Mouse (Mus musculus): ENCODE data around the gene Lfng. TPM values are rescaled to one million over a fixed set of nuclear protein-coding genes. Genes with fewer than 3 reads are reported as not detected.
A peak's percentile ranks its signal among the peaks of the same experiment; 100 is the strongest.

The Lfng gene
- total and polyA plus RNA-seq, 2 experiments = 5.5 to 9.5 TPM

GRCm38 (mm10) chr5:140648519-140649100 is 41.5 kb downstream of the Lfng start, which contains the start of gene Ttyh3:
Gene Ttyh3, minus strand, starts transcription at chr5:140649031.
- peak within 1 kb of the TSS; percentile 81 for H3K4me3 ChIP-seq (ENCODE audit: insufficient read depth, low read depth, low read length)
- H3K4me1 ChIP-seq (ENCODE audit: control insufficient read depth, insufficient read depth, low read length) = peaks cover 10% of the 10 kb centered on the region
- DNase-seq (ENCODE audit: extremely low read depth, low read depth, low spot score) = no peak
- peak within 1 kb of the TSS; percentile 95 for H3K9ac ChIP-seq (ENCODE audit: low read depth, low read length)
- 1% methylated on average over 46 of the region's 62 CpGs for WGBS
- no peaks in the 10 kb centered on the region for H3K79me2 ChIP-seq (ENCODE audit: control insufficient read depth, insufficient read depth, low read length)
- H3K27me3 ChIP-seq (ENCODE audit: control insufficient read depth, insufficient read depth, low read length) = no peaks in the 10 kb centered on the region
- no peak within 1 kb of the TSS for H3K27ac ChIP-seq (replicated peaks; ENCODE audit: insufficient read depth, low read depth, low read length)
- TF ChIP-seq POLR2A (IDR thresholded peaks at IDR 0.05; ENCODE audit: extremely low read depth, insufficient read depth, low read length) (0 out of 2 replicates have a peak, but pooled peaks have one; percentile 7), CTCF (IDR thresholded peaks at IDR 0.05; ENCODE audit: low read depth, low read length) (no peak)
- H3K36me3 ChIP-seq (ENCODE audit: control insufficient read depth, insufficient read depth, low read length) = no peaks in the 10 kb centered on the region

GRCm38 (mm10) chr5:140649101-140649667 is 42.1 kb downstream of the Lfng start:
- Histone ChIP-seq H3K27me3 (ENCODE audit: control insufficient read depth, insufficient read depth, low read length) (no peaks in the 10 kb centered on the region), H3K4me3 (ENCODE audit: insufficient read depth, low read depth, low read length) (peak overlapping the region; percentile 2), H3K36me3 (ENCODE audit: control insufficient read depth, insufficient read depth, low read length) (no peaks in the 10 kb centered on the region), H3K27ac (replicated peaks; ENCODE audit: insufficient read depth, low read depth, low read length) (no peak overlapping the region), H3K79me2 (ENCODE audit: control insufficient read depth, insufficient read depth, low read length) (no peaks in the 10 kb centered on the region), H3K4me1 (ENCODE audit: control insufficient read depth, insufficient read depth, low read length) (peaks cover 10% of the 10 kb centered on the region), H3K9ac (ENCODE audit: low read depth, low read length) (peak overlapping the region; percentile 2; the same call in 1 of the 2 replicates)
- DNase-seq (ENCODE audit: extremely low read depth, low read depth, low spot score) = peak; percentile 76
- TF ChIP-seq CTCF (IDR thresholded peaks at IDR 0.05; ENCODE audit: low read depth, low read length) (no peak), POLR2A (IDR thresholded peaks at IDR 0.05; ENCODE audit: extremely low read depth, insufficient read depth, low read length) (no peak)
- WGBS = 11% methylated on average over 24 of the region's 26 CpGs

GRCm38 (mm10) chr5:140649881-140650414 is 42.8 kb downstream of the Lfng start:
- Histone ChIP-seq H3K9ac (ENCODE audit: low read depth, low read length) (no peak overlapping the region), H3K27me3 (ENCODE audit: control insufficient read depth, insufficient read depth, low read length) (no peaks in the 10 kb centered on the region), H3K4me3 (ENCODE audit: insufficient read depth, low read depth, low read length) (no peak overlapping the region), H3K36me3 (ENCODE audit: control insufficient read depth, insufficient read depth, low read length) (no peaks in the 10 kb centered on the region), H3K79me2 (ENCODE audit: control insufficient read depth, insufficient read depth, low read length) (no peaks in the 10 kb centered on the region), H3K4me1 (ENCODE audit: control insufficient read depth, insufficient read depth, low read length) (peaks cover 10% of the 10 kb centered on the region), H3K27ac (replicated peaks; ENCODE audit: insufficient read depth, low read depth, low read length) (no peak overlapping the region)
- TF ChIP-seq POLR2A (IDR thresholded peaks at IDR 0.05; ENCODE audit: extremely low read depth, insufficient read depth, low read length) (no peak), CTCF (IDR thresholded peaks at IDR 0.05; ENCODE audit: low read depth, low read length) (no peak)
- DNase-seq (ENCODE audit: extremely low read depth, low read depth, low spot score) = no peak
- WGBS = 85% methylated on average over 7 of the region's 7 CpGs

- no peak for DNase-seq (ENCODE audit: extremely low read depth, low read depth, low spot score)
- peaks cover 10% of the 10 kb centered on the region for H3K4me1 ChIP-seq (ENCODE audit: control insufficient read depth, insufficient read depth, low read length)
- H3K27me3 ChIP-seq (ENCODE audit: control insufficient read depth, insufficient read depth, low read length) = no peaks in the 10 kb centered on the region
Measured at GRCm38 (mm10) chr5:140651231-140651630, 44.1 kb downstream of the Lfng start.

GRCm38 (mm10) chr5:140652587-140652986 is 45.5 kb downstream of the Lfng start:
- Histone ChIP-seq H3K4me1 (ENCODE audit: control insufficient read depth, insufficient read depth, low read length) (peaks cover 9% of the 10 kb centered on the region), H3K27ac (replicated peaks; ENCODE audit: insufficient read depth, low read depth, low read length) (no peak overlapping the region), H3K36me3 (ENCODE audit: control insufficient read depth, insufficient read depth, low read length) (no peaks in the 10 kb centered on the region), H3K79me2 (ENCODE audit: control insufficient read depth, insufficient read depth, low read length) (no peaks in the 10 kb centered on the region), H3K9ac (ENCODE audit: low read depth, low read length) (no peak overlapping the region), H3K4me3 (ENCODE audit: insufficient read depth, low read depth, low read length) (no peak overlapping the region), H3K27me3 (ENCODE audit: control insufficient read depth, insufficient read depth, low read length) (no peaks in the 10 kb centered on the region)
- no peak for TF ChIP-seq POLR2A (IDR thresholded peaks at IDR 0.05; ENCODE audit: extremely low read depth, insufficient read depth, low read length)
- TF ChIP-seq CTCF (IDR thresholded peaks at IDR 0.05; ENCODE audit: low read depth, low read length) = no peak
- no peak for DNase-seq (ENCODE audit: extremely low read depth, low read depth, low spot score)
- 90% methylated on average over 7 of the region's 7 CpGs for whole genome bisulfite sequencing

More at GRCm38 (mm10) chr5:140651231-140651630, 44.1 kb downstream of the Lfng start:
- Histone ChIP-seq H3K9ac (ENCODE audit: low read depth, low read length) (no peak overlapping the region), H3K79me2 (ENCODE audit: control insufficient read depth, insufficient read depth, low read length) (no peaks in the 10 kb centered on the region), H3K27ac (replicated peaks; ENCODE audit: insufficient read depth, low read depth, low read length) (no peak overlapping the region), H3K36me3 (ENCODE audit: control insufficient read depth, insufficient read depth, low read length) (no peaks in the 10 kb centered on the region), H3K4me3 (ENCODE audit: insufficient read depth, low read depth, low read length) (no peak overlapping the region)
- no peak for TF ChIP-seq POLR2A (IDR thresholded peaks at IDR 0.05; ENCODE audit: extremely low read depth, insufficient read depth, low read length)
- TF ChIP-seq CTCF (IDR thresholded peaks at IDR 0.05; ENCODE audit: low read depth, low read length) = no peak
- WGBS = 86% methylated on average over 11 of the region's 11 CpGs
